Mouse (Mus musculus): ENCODE measurements around the gene Acvrl1.

The Acvrl1 gene

GRCm38 (mm10) chr15:101128181-101129089 lies at the start of gene Acvrl1:
Gene Acvrl1 (plus strand): TSS chr15:101128522.
- in situ Hi-C loops (cut with MboI; ENCODE audit: low sequenced_read_pairs): no loop called here

- in situ Hi-C loops (cut with MboI; ENCODE audit: low sequenced_read_pairs): no loop called here
These were observed 49.6 kb upstream of the Acvrl1 start for GRCm38 (mm10) chr15:101078731-101079156.

GRCm38 (mm10) chr15:101080031-101080520 lies 48.2 kb upstream of the Acvrl1 start:
- in situ Hi-C loops (cut with MboI; ENCODE audit: low sequenced_read_pairs): no loop called here

GRCm38 (mm10) chr15:101081035-101081548 lies 47.2 kb upstream of the Acvrl1 start:
- in situ Hi-C loops (cut with MboI; ENCODE audit: low sequenced_read_pairs): no loop called here

GRCm38 (mm10) chr15:101082236-101082635 lies 46.1 kb upstream of the Acvrl1 start:
- in situ Hi-C loops (cut with MboI; ENCODE audit: low sequenced_read_pairs): no loop called here

GRCm38 (mm10) chr15:101084499-101084898 lies 43.8 kb upstream of the Acvrl1 start:
- in situ Hi-C loops (cut with MboI; ENCODE audit: low sequenced_read_pairs): no loop called here

- in situ Hi-C loops (cut with MboI; ENCODE audit: low sequenced_read_pairs): no loop called here
These were observed 41.9 kb upstream of the Acvrl1 start for GRCm38 (mm10) chr15:101086451-101086850.

GRCm38 (mm10) chr15:101086956-101087355 lies 41.4 kb upstream of the Acvrl1 start:
- in situ Hi-C loops (cut with MboI; ENCODE audit: low sequenced_read_pairs): no loop called here

- in situ Hi-C loops (cut with MboI; ENCODE audit: low sequenced_read_pairs): no loop called here
These were observed 40.0 kb upstream of the Acvrl1 start for GRCm38 (mm10) chr15:101088291-101088690.

GRCm38 (mm10) chr15:101091551-101091950 lies 36.8 kb upstream of the Acvrl1 start:
- in situ Hi-C loops (cut with MboI; ENCODE audit: low sequenced_read_pairs): no loop called here

- in situ Hi-C loops (cut with MboI; ENCODE audit: low sequenced_read_pairs): no loop called here
These were observed 36.0 kb upstream of the Acvrl1 start for GRCm38 (mm10) chr15:101092121-101092828.

- in situ Hi-C loops (cut with MboI; ENCODE audit: low sequenced_read_pairs): no loop called here
These were observed 35.3 kb upstream of the Acvrl1 start for GRCm38 (mm10) chr15:101092829-101093648.

GRCm38 (mm10) chr15:101093988-101094387 lies 34.3 kb upstream of the Acvrl1 start:
- in situ Hi-C loops (cut with MboI; ENCODE audit: low sequenced_read_pairs): no loop called here

GRCm38 (mm10) chr15:101094979-101095378 lies 33.3 kb upstream of the Acvrl1 start:
- in situ Hi-C loops (cut with MboI; ENCODE audit: low sequenced_read_pairs): no loop called here

- in situ Hi-C loops (cut with MboI; ENCODE audit: low sequenced_read_pairs): no loop called here
These were observed 32.9 kb upstream of the Acvrl1 start for GRCm38 (mm10) chr15:101095392-101095791.

GRCm38 (mm10) chr15:101097985-101098651 lies 30.2 kb upstream of the Acvrl1 start:
- in situ Hi-C loops (cut with MboI; ENCODE audit: low sequenced_read_pairs): no loop called here

- in situ Hi-C loops (cut with MboI; ENCODE audit: low sequenced_read_pairs): no loop called here
These were observed 27.3 kb upstream of the Acvrl1 start for GRCm38 (mm10) chr15:101100996-101101395.

- in situ Hi-C loops (cut with MboI; ENCODE audit: low sequenced_read_pairs): no loop called here
These were observed 24.6 kb upstream of the Acvrl1 start for GRCm38 (mm10) chr15:101103605-101104304.

- in situ Hi-C loops (cut with MboI; ENCODE audit: low sequenced_read_pairs): no loop called here
These were observed 22.8 kb upstream of the Acvrl1 start for GRCm38 (mm10) chr15:101105496-101105994.

Measured in CH12F3 (cell line).